Mouse (Mus musculus) embryonic fibroblast, embryonic 13.5 days (primary cell): Measurements from ENCODE around the gene Tulp3. TPM values are rescaled to one million over a fixed set of nuclear protein-coding genes. Genes with fewer than 3 reads are reported as not detected.

Experiments used
- H3K27ac ChIP-seq: 2 replicates; pipeline ENCODE4 v1.5.1; 2012; ENCODE audit warnings: low read length, control low read depth, inconsistent platforms; ENCODE audit not compliant: insufficient read depth
- H3K4me1 ChIP-seq: 2 replicates; pipeline ENCODE4 v1.6.1; 2011; ENCODE audit warnings: low read length; ENCODE audit not compliant: control insufficient read depth, insufficient read depth
- H3K4me3 ChIP-seq: 2 replicates; pipeline ENCODE4 v1.5.1; 2011; ENCODE audit warnings: mild to moderate bottlenecking, control low read depth, low read length; ENCODE audit not compliant: insufficient read depth
- CTCF ChIP-seq: IDR thresholded peaks from 2 replicates; pipeline ENCODE4 v1.5.1; 2011; ENCODE audit warnings: mild to moderate bottlenecking, control low read depth, low read length, moderate library complexity, borderline replicate concordance; ENCODE audit not compliant: insufficient read depth
- POLR2A ChIP-seq: IDR thresholded peaks from 2 replicates; pipeline ENCODE4 v1.6.1; 2011; ENCODE audit warnings: low read depth, mild to moderate bottlenecking, control low read depth, low read length, moderate library complexity
- polyA plus RNA-seq: library from polyadenylated mRNA; stranded (reverse); fragments of >200 nt; gene quantifications from 2 replicates; pipeline ENCODE4 v1.2.4, GENCODE M21; 2011; ENCODE audit warnings: low read depth; ENCODE audit not compliant: missing spikeins, insufficient read length

Gene Tulp3
- polyA plus RNA-seq, 1 experiment = 56.8 TPM

DNA sequence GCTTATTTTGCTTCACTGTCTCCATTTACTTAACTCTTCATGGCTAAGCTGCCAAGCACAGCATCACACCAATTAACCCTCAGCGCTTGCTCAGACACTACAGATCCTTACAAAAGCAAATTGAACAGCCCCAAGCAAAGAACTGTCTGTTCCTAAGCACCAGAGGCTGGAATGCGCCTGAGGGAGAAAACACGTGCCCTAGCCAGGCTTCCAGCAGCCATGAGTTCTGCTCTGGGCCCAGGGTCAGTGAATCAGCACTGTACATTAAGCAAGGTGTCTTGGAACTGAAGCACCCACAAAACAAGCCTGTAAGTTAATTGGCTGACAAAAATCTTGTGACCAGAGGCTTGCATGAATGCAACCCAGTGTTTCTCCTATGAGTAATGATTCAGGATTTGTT lies 73.5 kb downstream of the Tulp3 start:
- Histone ChIP-seq H3K27ac (peak overlapping the region; percentile 83), H3K4me1 (peaks cover 29% of the 10 kb centered on the region), H3K4me3 (no peak overlapping the region)
- TF ChIP-seq CTCF = no peak
- peak; percentile 22; the same call in 1 of the 2 replicates for TF ChIP-seq POLR2A

- TF ChIP-seq CTCF (no peak), POLR2A (no peak)
- peaks cover 25% of the 10 kb centered on the region for H3K4me1 ChIP-seq
- H3K27ac ChIP-seq = 0 out of 2 replicates have a peak overlapping the region, but pooled peaks have one; percentile 10
- H3K4me3 ChIP-seq = no peak overlapping the region
Measured at GRCm38 (mm10) chr6:128280472-128281145, 75.0 kb downstream of the Tulp3 start.

- H3K27ac ChIP-seq = no peak overlapping the region
- TF ChIP-seq POLR2A = no peak
- no peak for TF ChIP-seq CTCF
- no peak overlapping the region for H3K4me3 ChIP-seq
- H3K4me1 ChIP-seq = peaks cover 25% of the 10 kb centered on the region
Measured at GRCm38 (mm10) chr6:128279608-128280007, 76.0 kb downstream of the Tulp3 start.

- TF ChIP-seq CTCF (no peak), POLR2A (no peak)
- H3K27ac ChIP-seq = no peak overlapping the region
- peaks cover 25% of the 10 kb centered on the region for H3K4me1 ChIP-seq
- H3K4me3 ChIP-seq = no peak overlapping the region
Measured at GRCm38 (mm10) chr6:128279099-128279498, 76.6 kb downstream of the Tulp3 start.

DNA sequence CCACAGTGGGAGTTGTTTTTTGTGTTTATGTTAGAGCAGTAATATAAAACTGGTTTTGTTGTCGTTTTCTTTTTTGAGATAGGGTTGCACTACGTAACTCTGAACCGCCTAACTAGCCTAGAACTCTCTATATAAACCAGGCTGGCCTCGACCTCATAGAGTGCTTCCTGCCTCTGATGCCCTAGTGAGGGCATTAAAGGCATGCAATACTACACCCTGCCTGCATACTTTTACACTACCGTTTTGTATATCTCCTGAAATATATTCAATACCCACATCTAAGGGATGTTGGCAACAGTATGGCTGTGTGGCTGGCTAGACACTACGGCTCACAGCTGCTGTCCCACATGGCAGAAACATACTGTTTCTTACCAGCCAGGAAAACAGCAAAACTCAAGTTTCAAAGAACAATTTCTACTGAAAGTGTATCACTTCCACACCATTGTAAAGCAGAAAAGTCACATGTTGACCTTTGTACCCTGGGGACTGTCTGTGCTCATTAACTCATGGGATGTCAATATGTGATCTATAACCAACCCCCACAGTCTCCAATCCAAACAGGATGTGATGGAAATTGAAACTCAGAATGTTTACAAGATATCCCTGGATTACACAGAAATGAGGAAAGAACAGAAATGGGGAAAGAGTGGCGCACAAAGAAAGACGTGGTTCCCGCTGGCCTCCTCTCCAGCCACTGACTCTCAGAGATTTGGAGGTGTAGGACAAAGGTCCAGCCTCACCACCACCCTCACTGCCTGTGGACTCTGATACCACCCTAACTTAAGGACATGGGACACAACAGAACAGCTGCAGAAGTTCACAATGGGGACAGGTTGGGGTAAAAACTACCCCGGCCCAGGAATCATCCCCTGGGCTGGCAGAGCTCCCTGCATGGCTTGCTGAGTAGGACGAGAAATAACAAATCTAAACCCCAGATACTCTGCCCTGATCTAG lies 78.2 kb downstream of the Tulp3 start:
- peaks cover 20% of the 10 kb centered on the region for H3K4me1 ChIP-seq
- H3K4me3 ChIP-seq = no peak overlapping the region
- no peak overlapping the region for H3K27ac ChIP-seq
- TF ChIP-seq CTCF = no peak
- no peak for TF ChIP-seq POLR2A

- H3K4me3 ChIP-seq = no peak overlapping the region
- no peak for TF ChIP-seq POLR2A
- H3K4me1 ChIP-seq = peaks cover 19% of the 10 kb centered on the region
- no peak overlapping the region for H3K27ac ChIP-seq
Measured at GRCm38 (mm10) chr6:128276349-128276748, 79.3 kb downstream of the Tulp3 start.

DNA sequence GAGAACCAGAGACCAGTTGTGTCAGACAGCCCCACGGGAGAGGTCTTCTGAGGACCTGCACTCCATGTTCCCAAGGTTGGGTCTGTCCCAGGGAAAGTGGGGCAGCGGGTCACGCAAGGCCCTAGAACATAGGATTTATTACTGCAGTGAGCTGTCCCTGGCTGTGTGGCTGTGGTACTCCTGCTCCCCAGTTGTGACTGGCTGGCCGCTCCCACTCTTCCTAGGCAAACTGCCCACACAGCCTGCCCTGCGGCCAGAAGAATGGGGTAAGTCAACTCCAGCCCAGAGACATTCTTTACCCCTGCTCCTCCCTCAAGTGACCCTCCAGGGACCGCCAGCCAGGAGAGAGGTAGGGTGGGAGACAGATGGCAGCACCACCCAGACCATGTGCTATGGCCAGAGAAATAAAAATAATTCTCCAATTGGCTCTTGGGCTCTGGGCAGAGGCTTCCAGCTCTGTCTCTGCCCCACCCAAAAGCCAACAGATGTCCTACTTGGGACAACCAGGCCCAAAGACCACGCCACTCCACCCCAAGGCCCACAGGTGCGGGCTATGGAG lies 80.1 kb downstream of the Tulp3 start:
- no peak for TF ChIP-seq POLR2A
- H3K4me1 ChIP-seq = peaks cover 11% of the 10 kb centered on the region
- H3K27ac ChIP-seq = no peak overlapping the region
- no peak overlapping the region for H3K4me3 ChIP-seq

GRCm38 (mm10) chr6:128273507-128273906 lies 82.1 kb downstream of the Tulp3 start:
- Histone ChIP-seq H3K27ac (no peak overlapping the region), H3K4me1 (no peaks in the 10 kb centered on the region), H3K4me3 (no peak overlapping the region)
- TF ChIP-seq POLR2A = no peak
- TF ChIP-seq CTCF = no peak

DNA sequence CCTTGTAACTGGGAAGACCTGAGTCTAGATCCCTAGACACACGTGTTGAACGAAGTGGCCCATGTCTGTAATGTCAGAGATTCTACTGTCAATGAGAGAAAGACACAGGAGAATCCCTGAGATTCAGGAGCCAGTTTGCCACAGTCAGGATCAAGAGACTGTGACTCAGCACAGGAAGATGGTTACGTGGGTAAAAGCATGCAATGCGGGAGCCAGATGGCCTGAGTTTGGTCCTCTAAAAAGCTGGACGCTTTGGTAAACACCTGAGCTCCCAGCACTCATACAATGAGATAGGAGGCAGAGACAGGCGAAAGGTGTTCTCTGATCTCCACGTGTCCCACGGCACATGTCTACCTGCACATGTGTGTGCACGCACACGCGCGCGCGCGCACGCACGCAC lies 82.9 kb downstream of the Tulp3 start:
- H3K4me3 ChIP-seq = no peak overlapping the region
- no peak overlapping the region for H3K27ac ChIP-seq
- H3K4me1 ChIP-seq = no peaks in the 10 kb centered on the region
- TF ChIP-seq POLR2A (no peak), CTCF (no peak)

Other genes starting within 250 kb of the Tulp3 start
- 72.2 and 113 TPM in 2 replicates for gene Tspan9, start 212.3 kb downstream of the Tulp3 start, polyA plus RNA-seq
- gene Tead4, start 55.0 kb downstream of the Tulp3 start, polyA plus RNA-seq = 3.0 and 4.2 TPM in 2 replicates
- 39.6 TPM in 2 replicates for gene Rhno1, start 7.1 kb upstream of the Tulp3 start, polyA plus RNA-seq
- gene Foxm1, start 7.1 kb upstream of the Tulp3 start, polyA plus RNA-seq = 41.6 and 45.7 TPM in 2 replicates
- gene Tex52, start 19.6 kb upstream of the Tulp3 start, polyA plus RNA-seq = not detected in 2 replicates
- gene Gm44596, start 19.7 kb upstream of the Tulp3 start, polyA plus RNA-seq = not detected in 2 replicates
- 3.5 and 9.1 TPM in 2 replicates for gene Nrip2, start 43.4 kb upstream of the Tulp3 start, polyA plus RNA-seq
- gene Itfg2, start 69.1 kb upstream of the Tulp3 start, polyA plus RNA-seq = 12.1 and 15.2 TPM in 2 replicates
- gene Fkbp4, start 82.8 kb upstream of the Tulp3 start, polyA plus RNA-seq = 79.9 and 102 TPM in 2 replicates
- gene Pzp, start 170.9 kb upstream of the Tulp3 start, polyA plus RNA-seq = not detected in 2 replicates
- not detected in 2 replicates for gene A2ml1, start 225.8 kb upstream of the Tulp3 start, polyA plus RNA-seq